Mouse (Mus musculus): ENCODE measurements around the gene Klrb1f. TPM values are rescaled to one million over a fixed set of nuclear protein-coding genes. Genes with fewer than 3 reads are reported as not detected.

The Klrb1f gene
- total RNA-seq, 2 experiments from 2014 or later, result 0.16 TPM; not detected in 1

Other genes with a start within 250 kb of the Klrb1f start
- not detected for gene Gm44511, start 219.6 kb upstream of the Klrb1f start, total RNA-seq (2021)
- gene Klrb1b, start 219.6 kb upstream of the Klrb1f start, total RNA-seq (2021), result 1 to 10 TPM in 1 of 2 experiments, under 1 TPM in 1; 0.90 to 1.3 TPM
- under 1 TPM; 0.29 to 0.33 TPM for gene Clec2i, start 158.3 kb upstream of the Klrb1f start, total RNA-seq (2021)
- under 1 TPM in 1 of 2 experiments, not detected in 1; 0.93 TPM for gene BC035044, start 154.8 kb upstream of the Klrb1f start, total RNA-seq (2021)
- gene Clec2g, start 111.5 kb upstream of the Klrb1f start, total RNA-seq (2021), result 1 to 10 TPM; 2.4 to 4.5 TPM
- gene Clec2e, start 55.0 kb downstream of the Klrb1f start, total RNA-seq (2021), result not detected
- gene Clec2d, start 134.7 kb downstream of the Klrb1f start, total RNA-seq (2021), result 10 to 100 TPM; 36.6 to 74.6 TPM
- under 1 TPM in 1 of 2 experiments, not detected in 1; 0.42 TPM for gene Cd69, start 229.5 kb downstream of the Klrb1f start, total RNA-seq (2021)